Mouse (Mus musculus) effector memory CD4-positive, alpha-beta T cell, adult 7 months (primary cell): ENCODE measurements around the gene Tpcn1. TPM values are rescaled to one million over a fixed set of nuclear protein-coding genes. Genes with fewer than 3 reads are reported as not detected.

ENCODE experiments used
- polyA plus RNA-seq: library from polyadenylated mRNA; unstranded; fragments of 100-300 nt; shearing (Covaris generic); gene quantifications from one replicate; pipeline ENCODE4 v1.2.1, GENCODE M21; 2017

The Tpcn1 gene
- 4.4 TPM for polyA plus RNA-seq

GRCm38 (mm10) chr5:120588569-120589094 is at the start of gene Tpcn1, which contains the start of gene Iqcd:
Gene Tpcn1 (minus strand): TSS chr5:120588673.
Gene Iqcd (plus strand): TSS chr5:120589016.

GRCm38 (mm10) chr5:120634131-120634530 is 45.7 kb upstream of the Tpcn1 start, which contains the start of gene Cfap73:
Gene Cfap73 (minus strand): TSS chr5:120634235.

GRCm38 (mm10) chr5:120612442-120612821 is 24.0 kb upstream of the Tpcn1 start, which contains the start of the genes Rita1 and Ddx54:
Gene Rita1 (minus strand): TSS chr5:120612589.
Gene Ddx54 (plus strand): TSS chr5:120612739.

GRCm38 (mm10) chr5:120510982-120511642 is 77.4 kb downstream of the Tpcn1 start, which contains the start of gene Slc8b1:
Gene Slc8b1 (plus strand): TSS chr5:120511168.

GRCm38 (mm10) chr5:120503144-120503795 is 85.2 kb downstream of the Tpcn1 start, which contains the start of gene Plbd2:
Gene Plbd2 (minus strand): TSS chr5:120503625.

Other genes with a start within 250 kb of the Tpcn1 start
- 0.65 TPM for gene Lhx5, start 157.0 kb downstream of the Tpcn1 start, polyA plus RNA-seq
- not detected for gene Sdsl, start 115.9 kb downstream of the Tpcn1 start, polyA plus RNA-seq
- not detected for gene Sds, start 112.1 kb downstream of the Tpcn1 start, polyA plus RNA-seq
- 17.4 TPM for gene Plbd2, start 85.0 kb downstream of the Tpcn1 start, polyA plus RNA-seq
- 8.2 TPM for gene Slc8b1, start 77.5 kb downstream of the Tpcn1 start, polyA plus RNA-seq
- not detected for gene Iqcd, start 343 bp upstream of the Tpcn1 start, polyA plus RNA-seq
- 4.9 TPM for gene Rita1, start 23.9 kb upstream of the Tpcn1 start, polyA plus RNA-seq
- gene Ddx54, start 24.1 kb upstream of the Tpcn1 start, polyA plus RNA-seq = 82.4 TPM
- not detected for gene Cfap73, start 45.6 kb upstream of the Tpcn1 start, polyA plus RNA-seq
- gene Rasal1, start 60.1 kb upstream of the Tpcn1 start, polyA plus RNA-seq = 12.2 TPM
- 282 TPM for gene Dtx1, start 123.3 kb upstream of the Tpcn1 start, polyA plus RNA-seq
- 0.45 TPM for gene Oas2, start 161.2 kb upstream of the Tpcn1 start, polyA plus RNA-seq
- 20.1 TPM for gene Oas3, start 189.0 kb upstream of the Tpcn1 start, polyA plus RNA-seq
- not detected for gene Oas1e, start 206.9 kb upstream of the Tpcn1 start, polyA plus RNA-seq
- gene Oas1c, start 223.8 kb upstream of the Tpcn1 start, polyA plus RNA-seq = 7.9 TPM